8 mouse cellular contexts compared by ENCODE assay signal in genomic region chr10:120306010-120306409, GRCm38 (mm10).
DNase-seq lines count a peak whose midpoint lies in the region; ATAC-seq and TF ChIP-seq lines count a peak whose summit lies in the region.

No protein-coding gene starts in this region.

- no peak overlapping the region for H3K27ac ChIP-seq in hindbrain, embryonic 11.5 days (ENCODE audit: low read depth, low read length)
- H3K27ac ChIP-seq in hindbrain, embryonic 16.5 days (ENCODE audit: low read depth, low read length) = no peak overlapping the region
- H3K27ac ChIP-seq in cortical plate, adult 2 months (ENCODE audit: insufficient read depth, low read length) = no peak overlapping the region

- no peaks in the 10 kb centered on the region for H3K27me3 ChIP-seq in hindbrain, embryonic 11.5 days (ENCODE audit: control insufficient read depth, insufficient read depth, low read length)
- H3K27me3 ChIP-seq in hindbrain, embryonic 16.5 days (replicated peaks; ENCODE audit: control insufficient read depth, insufficient read depth, low read length) = no peaks in the 10 kb centered on the region

- no peak overlapping the region for H3K9ac ChIP-seq in hindbrain, embryonic 11.5 days (ENCODE audit: low read depth, low read length)
- H3K9ac ChIP-seq in hindbrain, embryonic 16.5 days (ENCODE audit: low read depth, low read length) = no peak overlapping the region

- H3K9me3 ChIP-seq in hindbrain, embryonic 11.5 days (ENCODE audit: control insufficient read depth, low read length) = no peaks in the 10 kb centered on the region
- H3K9me3 ChIP-seq in hindbrain, embryonic 16.5 days (ENCODE audit: control insufficient read depth, low read length) = no peaks in the 10 kb centered on the region

- no peak overlapping the region for H3K4me2 ChIP-seq in hindbrain, embryonic 11.5 days (replicated peaks; ENCODE audit: low read depth, low read length)
- no peak overlapping the region for H3K4me2 ChIP-seq in hindbrain, embryonic 16.5 days (ENCODE audit: low read length)

- DNase-seq in hindbrain, embryonic 11.5 days (ENCODE audit: low spot score) = peak; percentile 63
- DNase-seq in 416B (ENCODE audit: low read depth) = peak; percentile 86
- DNase-seq in NIH3T3 (ENCODE audit: low read depth) = peak; percentile 72
- peak; percentile 66 for DNase-seq in kidney, postnatal 14 days

- TF ChIP-seq CTCF in cortical plate, adult 2 months (IDR thresholded peaks at IDR 0.05; ENCODE audit: extremely low read depth, insufficient read depth, low read length) = peak; percentile 30; the same call in 1 of the 2 replicates

- no peaks in the 10 kb centered on the region for H3K36me3 ChIP-seq in hindbrain, embryonic 11.5 days (ENCODE audit: control insufficient read depth, insufficient read depth, low read length)
- no peaks in the 10 kb centered on the region for H3K36me3 ChIP-seq in hindbrain, embryonic 16.5 days (ENCODE audit: control insufficient read depth, insufficient read depth, low read length)

- no peak for TF ChIP-seq POLR2A in cortical plate, adult 2 months (IDR thresholded peaks at IDR 0.05; ENCODE audit: extremely low read depth, insufficient read depth, low read length)

- H3K4me1 ChIP-seq in hindbrain, embryonic 11.5 days (replicated peaks; ENCODE audit: control insufficient read depth, insufficient read depth, low read length) = no peaks in the 10 kb centered on the region
- H3K4me1 ChIP-seq in hindbrain, embryonic 16.5 days (ENCODE audit: control insufficient read depth, insufficient read depth, low read depth, low read length) = no peaks in the 10 kb centered on the region
- no peaks in the 10 kb centered on the region for H3K4me1 ChIP-seq in cortical plate, adult 2 months (ENCODE audit: control insufficient read depth, insufficient read depth, low read length)

- no peak for ATAC-seq in hindbrain, embryonic 11.5 days (ENCODE audit: low FRiP score)
- ATAC-seq in hindbrain, embryonic 16.5 days = no peak
- peak; percentile 68; the same call in 1 of the 2 replicates for ATAC-seq in megakaryocyte-erythroid progenitor cell, adult 5-6 weeks (replicated peaks; ENCODE audit: low FRiP score, low TSS enrichment, poor library complexity, severe bottlenecking)
- ATAC-seq in activated CD4-positive, CD25-positive, alpha-beta regulatory T cell, adult 4 months = no peak

- H3K4me3 ChIP-seq in hindbrain, embryonic 11.5 days (ENCODE audit: low read depth, low read length) = no peak overlapping the region
- H3K4me3 ChIP-seq in hindbrain, embryonic 16.5 days (ENCODE audit: low read length) = no peak overlapping the region
- H3K4me3 ChIP-seq in cortical plate, adult 2 months (ENCODE audit: insufficient read depth, low read length) = no peak overlapping the region

- WGBS in hindbrain, embryonic 11.5 days = 36% methylated on average over 5 of the region's 5 CpGs
- WGBS in hindbrain, embryonic 16.5 days = 45% methylated on average over 5 of the region's 5 CpGs
